Mouse (Mus musculus) E14TG2a.4 (cell line): ENCODE measurements around the gene Trem2.

ENCODE experiments used
- CTCF ChIP-seq: conservative IDR thresholded peaks from 2 replicates; pipeline ENCODE4 v1.5.1; 2014; ENCODE audit warnings: low read length
- NANOG ChIP-seq: IDR thresholded peaks from 2 replicates; pipeline ENCODE4 v1.6.1; 2014; ENCODE audit warnings: borderline replicate concordance, low read length, mixed read lengths
- POU5F1 ChIP-seq: IDR thresholded peaks from 2 replicates; pipeline ENCODE4 v1.6.1; 2014; ENCODE audit warnings: low read length, borderline replicate concordance

DNA sequence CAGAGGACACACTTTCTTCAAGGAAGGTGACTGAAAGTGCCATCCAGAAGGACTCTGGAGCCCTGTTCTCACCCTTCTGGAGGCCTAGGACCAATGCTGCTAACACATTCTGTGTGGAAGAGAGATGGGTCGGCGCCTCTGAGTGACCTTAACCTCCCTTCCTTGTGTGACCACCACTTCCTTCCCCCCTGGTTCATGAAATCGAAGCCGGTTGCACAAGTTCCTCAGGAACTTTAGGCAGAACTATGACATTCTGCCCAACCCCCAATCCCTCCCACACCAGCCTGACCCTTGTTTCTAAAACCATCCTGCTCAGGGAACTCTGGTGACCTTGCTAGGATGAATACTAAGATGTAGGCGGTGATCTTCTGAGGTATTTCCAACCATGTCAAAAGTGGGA is 21.9 kb upstream of the Trem2 start:
- TF ChIP-seq CTCF (no peak), POU5F1 (no peak), NANOG (no peak)
